Mouse (Mus musculus) adrenal gland, adult (tissue): ENCODE data around the gene Elmod2.
"Not testable (repeated sequence)": the region's sequence is repeated elsewhere in the genome, so short reads cannot be mapped to it uniquely, and the experiment has no call there.

ENCODE experiments used
- DNase-seq, 2 experiments: peaks; one replicate each; pipeline ENCODE4 v3.0.0; 2022 to 2023; ENCODE audit warnings: low spot score in 1 of 2; ENCODE audit not compliant: inconsistent age in 2 of 2

Gene Elmod2

GRCm38 (mm10) chr8:83331899-83332697 is at the start of gene Elmod2:
TSS of gene Elmod2 (minus strand) at chr8:83332486.
- DNase-seq: peak; percentile 99

- DNase-seq: no peak
Observed at GRCm38 (mm10) chr8:83381016-83381415, 48.7 kb upstream of the Elmod2 start.

- no peak for DNase-seq
Observed at GRCm38 (mm10) chr8:83380141-83380540, 47.9 kb upstream of the Elmod2 start.

- no peak for DNase-seq
Observed at GRCm38 (mm10) chr8:83377231-83377630, 44.9 kb upstream of the Elmod2 start.

GRCm38 (mm10) chr8:83363156-83363769 is 31.0 kb upstream of the Elmod2 start:
- peak; percentile 23 to 32 for DNase-seq

- peak in 1 of 2 experiments; percentile 42 for DNase-seq
Observed at GRCm38 (mm10) chr8:83351315-83351714, 19.0 kb upstream of the Elmod2 start.

GRCm38 (mm10) chr8:83348263-83348662 is 16.0 kb upstream of the Elmod2 start, which contains the start of gene Mgat4d:
TSS of gene Mgat4d (plus strand) at chr8:83348471.
- DNase-seq: no peak

- DNase-seq: peak in 1 of 2 experiments; percentile 52
Observed at GRCm38 (mm10) chr8:83342693-83343092, 10.4 kb upstream of the Elmod2 start.

GRCm38 (mm10) chr8:83342076-83342475 is 9.8 kb upstream of the Elmod2 start:
- no peak for DNase-seq

GRCm38 (mm10) chr8:83332864-83333263 is 578 bp upstream of the Elmod2 start:
- DNase-seq: no peak

- no peak for DNase-seq
Observed at GRCm38 (mm10) chr8:83331567-83331898, 753 bp downstream of the Elmod2 start.

- no peak for DNase-seq
Observed at GRCm38 (mm10) chr8:83327889-83328288, 4.4 kb downstream of the Elmod2 start.

GRCm38 (mm10) chr8:83323056-83323455 is 9.2 kb downstream of the Elmod2 start:
- no peak for DNase-seq

- DNase-seq: no peak
Observed at GRCm38 (mm10) chr8:83322374-83322773, 9.9 kb downstream of the Elmod2 start.

- DNase-seq: no peak
Observed at GRCm38 (mm10) chr8:83320543-83320942, 11.7 kb downstream of the Elmod2 start.

- DNase-seq: no peak
Observed at GRCm38 (mm10) chr8:83315691-83316090, 16.6 kb downstream of the Elmod2 start.

GRCm38 (mm10) chr8:83315084-83315483 is 17.2 kb downstream of the Elmod2 start:
- not testable (repeated sequence) for DNase-seq

GRCm38 (mm10) chr8:83309836-83310235 is 22.4 kb downstream of the Elmod2 start:
- DNase-seq: peak in 1 of 2 experiments; percentile 45

- no peak for DNase-seq
Observed at GRCm38 (mm10) chr8:83304946-83305345, 27.3 kb downstream of the Elmod2 start.

- peak in 1 of 2 experiments; percentile 54 for DNase-seq
Observed at GRCm38 (mm10) chr8:83300135-83300534, 32.2 kb downstream of the Elmod2 start.

GRCm38 (mm10) chr8:83297375-83297774 is 34.9 kb downstream of the Elmod2 start:
- no peak for DNase-seq

- peak; percentile 11 to 42 for DNase-seq
Observed at GRCm38 (mm10) chr8:83290176-83290575, 42.1 kb downstream of the Elmod2 start, which contains the start of gene Ucp1. TSS of gene Ucp1 (plus strand) at chr8:83290352.
